Mouse (Mus musculus) embryonic facial prominence, embryonic 15.5 days (tissue): ENCODE results near the gene Gm5617. TPM values are rescaled to one million over a fixed set of nuclear protein-coding genes. Genes with fewer than 3 reads are reported as not detected.

Source experiments
- ATAC-seq: fragments of 200-750 bp; cut with Nextera tagmentation; 2 replicates; pipeline ENCODE4 v1.8.0; 2017; ENCODE audit warnings: low read depth, moderate TSS enrichment; ENCODE audit not compliant: insufficient number of reproducible peaks, low FRiP score, low TSS enrichment
- H3K27ac ChIP-seq: fragments of 300-500 bp; sonication (generic); replicated peaks from 2 replicates; pipeline ENCODE4 v1.5.1; 2015; ENCODE audit warnings: mild to moderate bottlenecking, inconsistent platforms
- H3K27me3 ChIP-seq: fragments of 300-500 bp; sonication (generic); 2 replicates; pipeline ENCODE4 v1.6.1; 2015; ENCODE audit warnings: inconsistent platforms
- H3K36me3 ChIP-seq: fragments of 300-500 bp; sonication (generic); 2 replicates; pipeline ENCODE4 v1.6.1; 2015; ENCODE audit warnings: mild to moderate bottlenecking, inconsistent platforms
- H3K4me1 ChIP-seq: fragments of 300-500 bp; sonication (generic); 2 replicates; pipeline ENCODE4 v1.6.1; 2015; ENCODE audit warnings: inconsistent platforms
- H3K4me2 ChIP-seq: fragments of 300-500 bp; sonication (generic); replicated peaks from 2 replicates; pipeline ENCODE4 v1.6.1; 2015; ENCODE audit warnings: mild to moderate bottlenecking, inconsistent platforms
- H3K4me3 ChIP-seq: fragments of 300-500 bp; sonication (generic); replicated peaks from 2 replicates; pipeline ENCODE4 v1.5.1; 2015; ENCODE audit warnings: mild to moderate bottlenecking, inconsistent platforms
- H3K9ac ChIP-seq: fragments of 300-500 bp; sonication (generic); 2 replicates; pipeline ENCODE4 v1.6.1; 2015; ENCODE audit warnings: inconsistent platforms
- H3K9me3 ChIP-seq: fragments of 300-500 bp; sonication (generic); replicated peaks from 2 replicates; pipeline ENCODE4 v1.6.1; 2016; ENCODE audit warnings: inconsistent platforms
- WGBS: fragments of 180-500 bp; shearing (Covaris S2); methylation state at CpG from one replicate; pipeline ENCODE4 v1.1.7; 2015; 5-methylcytosine and 5-hydroxymethylcytosine counted together
- polyA plus RNA-seq: library from polyadenylated mRNA; unstranded; fragments of >200 nt; fragmentation: Nextera tagmentation; extraction: Ambion mirVana; gene quantifications from 2 replicates; pipeline ENCODE4 v1.2.1, GENCODE M21; 2015

Gene Gm5617
- polyA plus RNA-seq, 1 experiment from 2014 or later: 39.5 TPM

GRCm38 (mm10) chr9:48472441-48473025, 22.7 kb upstream of the Gm5617 start:
- H3K27me3 ChIP-seq: no peaks in the 10 kb centered on the region
- no peaks in the 10 kb centered on the region for H3K4me1 ChIP-seq
- no peak overlapping the region for H3K9ac ChIP-seq
- no peak overlapping the region for H3K27ac ChIP-seq
- no peak overlapping the region for H3K4me2 ChIP-seq
- WGBS: 89% methylated on average over 15 of the region's 15 CpGs
- H3K36me3 ChIP-seq: peaks cover 35% of the 10 kb centered on the region
- ATAC-seq: no peak
- H3K4me3 ChIP-seq: no peak overlapping the region
- no peaks in the 10 kb centered on the region for H3K9me3 ChIP-seq

DNA sequence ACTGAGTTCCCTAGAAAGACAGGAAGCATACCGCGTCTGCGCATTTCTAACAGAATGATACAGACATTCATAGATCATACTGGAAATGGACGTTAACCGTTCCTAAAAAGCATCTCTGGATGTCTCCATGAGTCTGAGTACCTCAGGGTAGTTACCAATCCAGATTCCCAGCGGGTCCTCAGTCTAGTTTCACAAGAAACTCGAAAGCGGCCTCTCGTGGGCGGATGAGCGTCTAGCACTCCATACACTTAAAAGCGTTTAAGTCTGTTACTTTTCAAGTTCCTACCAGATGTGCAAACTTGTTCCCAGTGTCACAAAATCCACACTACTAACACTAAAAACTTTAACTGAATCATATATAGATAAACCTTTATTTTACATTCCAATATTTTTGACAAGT, 22.1 kb upstream of the Gm5617 start:
- Histone ChIP-seq H3K36me3 (peaks cover 32% of the 10 kb centered on the region), H3K4me1 (no peaks in the 10 kb centered on the region), H3K27me3 (no peaks in the 10 kb centered on the region), H3K27ac (no peak overlapping the region), H3K9me3 (no peaks in the 10 kb centered on the region), H3K4me2 (no peak overlapping the region), H3K9ac (no peak overlapping the region), H3K4me3 (no peak overlapping the region)
- 92% methylated on average over 12 of the region's 12 CpGs for WGBS
- no peak for ATAC-seq

GRCm38 (mm10) chr9:48474367-48474766, 20.9 kb upstream of the Gm5617 start:
- Histone ChIP-seq H3K4me1 (peaks cover 3% of the 10 kb centered on the region), H3K9ac (no peak overlapping the region), H3K27ac (no peak overlapping the region), H3K4me3 (no peak overlapping the region), H3K4me2 (no peak overlapping the region), H3K36me3 (peaks cover 33% of the 10 kb centered on the region), H3K9me3 (no peaks in the 10 kb centered on the region), H3K27me3 (no peaks in the 10 kb centered on the region)
- no peak for ATAC-seq
- 87% methylated on average over 9 of the region's 9 CpGs for WGBS

- Histone ChIP-seq H3K27ac (no peak overlapping the region), H3K9me3 (no peaks in the 10 kb centered on the region), H3K27me3 (no peaks in the 10 kb centered on the region), H3K9ac (no peak overlapping the region), H3K4me1 (peaks cover 13% of the 10 kb centered on the region), H3K4me3 (no peak overlapping the region), H3K36me3 (peaks cover 20% of the 10 kb centered on the region), H3K4me2 (no peak overlapping the region)
- 87% methylated on average over 10 of the region's 10 CpGs for WGBS
- no peak for ATAC-seq
Measured at GRCm38 (mm10) chr9:48476236-48477165, 18.7 kb upstream of the Gm5617 start.

DNA sequence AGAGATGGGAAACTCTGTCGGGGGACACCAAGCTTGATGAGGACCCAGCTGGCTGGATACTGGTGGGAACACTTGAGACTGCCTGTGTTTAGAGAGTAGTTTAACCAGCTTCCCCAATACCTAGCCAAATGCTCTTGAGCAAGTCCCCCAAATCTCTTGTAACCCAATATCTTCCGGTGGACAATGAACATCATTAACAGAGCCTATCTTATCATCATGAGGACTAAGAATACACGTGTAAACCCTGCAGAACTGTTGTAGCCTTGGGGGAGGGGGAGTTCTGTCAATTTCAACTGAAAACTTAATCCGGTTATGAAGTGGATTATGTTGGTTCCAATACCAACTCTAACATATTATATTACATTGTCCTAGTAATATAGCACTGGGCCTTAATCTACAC, 16.4 kb upstream of the Gm5617 start:
- Histone ChIP-seq H3K36me3 (peaks cover 18% of the 10 kb centered on the region), H3K4me1 (peaks cover 14% of the 10 kb centered on the region), H3K4me3 (no peak overlapping the region), H3K9me3 (no peaks in the 10 kb centered on the region), H3K9ac (no peak overlapping the region), H3K27ac (no peak overlapping the region), H3K4me2 (no peak overlapping the region), H3K27me3 (no peaks in the 10 kb centered on the region)
- WGBS: 82% methylated on average over 4 of the region's 4 CpGs
- ATAC-seq: no peak

DNA sequence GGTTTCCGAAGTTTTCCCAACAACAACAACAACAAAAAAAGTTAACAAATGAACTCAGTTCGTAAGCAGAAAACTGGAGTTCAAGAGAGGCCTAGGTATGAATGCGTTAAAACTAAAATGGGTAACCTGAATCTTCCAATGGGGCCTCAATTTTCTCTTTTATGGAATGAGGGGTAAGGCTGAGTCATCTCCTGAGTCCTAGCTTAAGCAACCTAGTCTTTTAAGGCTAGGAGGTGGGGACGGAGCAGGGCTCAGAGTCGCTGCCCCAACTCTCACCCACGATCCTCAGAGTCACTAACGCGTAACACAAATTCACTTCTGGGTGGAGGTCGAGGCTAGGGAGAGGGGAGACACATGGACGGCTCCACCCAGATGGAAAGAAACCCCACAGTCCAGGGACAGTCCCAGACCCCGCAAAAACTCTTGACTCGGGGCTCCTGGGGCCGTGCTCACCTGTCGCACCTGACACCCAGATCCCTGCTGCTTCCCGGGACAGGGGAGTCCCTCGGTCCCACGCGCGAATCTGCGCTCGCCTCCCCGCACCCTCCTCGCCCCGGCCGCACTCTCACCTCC, 15.3 kb upstream of the Gm5617 start:
- Histone ChIP-seq H3K36me3 (peaks cover 15% of the 10 kb centered on the region), H3K9ac (peak overlapping the region; percentile 72), H3K9me3 (no peaks in the 10 kb centered on the region), H3K27me3 (no peaks in the 10 kb centered on the region), H3K4me2 (peak overlapping the region; percentile 82), H3K4me3 (peak overlapping the region; percentile 72), H3K27ac (peak overlapping the region; percentile 63; the same call in 1 of the 2 replicates), H3K4me1 (peaks cover 14% of the 10 kb centered on the region)
- no peak; the same call in 1 of the 2 replicates for ATAC-seq
- 6% methylated on average over 25 of the region's 25 CpGs for WGBS

DNA sequence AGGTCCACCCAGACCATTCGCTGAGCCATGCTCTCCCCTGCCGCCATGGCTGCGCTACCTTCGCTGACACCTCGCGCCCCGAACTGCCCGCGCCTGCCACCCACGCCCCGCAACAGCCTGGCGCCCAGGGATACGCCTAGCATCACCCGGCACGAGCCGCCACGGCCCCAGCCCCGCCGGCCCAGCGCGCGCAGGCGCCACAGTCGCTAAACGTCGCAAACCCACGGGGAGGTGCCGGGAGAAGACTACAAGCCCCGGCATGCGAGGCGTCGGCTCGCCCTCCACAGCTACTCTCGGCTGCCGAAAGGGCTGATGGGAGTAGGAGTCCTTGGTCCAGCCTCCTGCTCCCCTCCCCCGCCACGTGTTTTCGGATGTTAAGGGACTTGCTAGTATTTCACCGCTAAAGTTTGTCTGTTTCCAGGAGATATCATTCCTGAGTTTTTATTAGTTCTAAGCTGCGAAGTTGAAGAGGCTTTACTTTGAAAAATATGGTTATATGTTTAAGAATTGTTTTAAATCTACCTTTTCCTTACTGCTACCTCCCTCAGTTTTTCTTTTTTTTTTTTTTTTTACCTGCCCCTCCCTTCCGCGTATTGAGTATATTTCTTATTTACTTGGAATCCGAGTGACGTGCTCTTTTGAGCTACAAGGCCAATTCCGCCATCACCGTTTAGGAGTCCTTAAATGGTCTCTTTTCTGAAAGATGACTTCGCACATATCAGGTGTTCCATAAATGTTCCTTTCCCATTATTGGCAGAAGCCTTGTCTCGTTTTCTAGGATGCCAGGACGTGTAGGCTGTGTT, 14.6 kb upstream of the Gm5617 start, which contains the start of gene Rexo2:
Gene Rexo2, minus strand, starts transcription at position 213 of the 803 bp plus-strand sequence.
- Histone ChIP-seq H3K27me3 (no peaks in the 10 kb centered on the region), H3K4me2 (peak within 1 kb of the TSS; percentile 82), H3K36me3 (peaks cover 11% of the 10 kb centered on the region), H3K4me1 (peaks cover 14% of the 10 kb centered on the region), H3K9me3 (no peaks in the 10 kb centered on the region), H3K4me3 (peak within 1 kb of the TSS; percentile 72), H3K9ac (peak within 1 kb of the TSS; percentile 72), H3K27ac (peak within 1 kb of the TSS; percentile 65)
- under 1% methylated on average over 49 of the region's 49 CpGs for WGBS
- peak; percentile 96 for ATAC-seq

- Histone ChIP-seq H3K4me1 (peaks cover 14% of the 10 kb centered on the region), H3K27me3 (no peaks in the 10 kb centered on the region), H3K9ac (peak overlapping the region; percentile 4; the same call in 1 of the 2 replicates), H3K4me2 (peak overlapping the region; percentile 82), H3K4me3 (peak overlapping the region; percentile 72), H3K36me3 (peaks cover 12% of the 10 kb centered on the region), H3K9me3 (no peaks in the 10 kb centered on the region), H3K27ac (peak overlapping the region; percentile 65)
- no peak for ATAC-seq
- 20% methylated on average over 20 of the region's 20 CpGs for WGBS
Measured at GRCm38 (mm10) chr9:48481214-48482134, 13.8 kb upstream of the Gm5617 start.

DNA sequence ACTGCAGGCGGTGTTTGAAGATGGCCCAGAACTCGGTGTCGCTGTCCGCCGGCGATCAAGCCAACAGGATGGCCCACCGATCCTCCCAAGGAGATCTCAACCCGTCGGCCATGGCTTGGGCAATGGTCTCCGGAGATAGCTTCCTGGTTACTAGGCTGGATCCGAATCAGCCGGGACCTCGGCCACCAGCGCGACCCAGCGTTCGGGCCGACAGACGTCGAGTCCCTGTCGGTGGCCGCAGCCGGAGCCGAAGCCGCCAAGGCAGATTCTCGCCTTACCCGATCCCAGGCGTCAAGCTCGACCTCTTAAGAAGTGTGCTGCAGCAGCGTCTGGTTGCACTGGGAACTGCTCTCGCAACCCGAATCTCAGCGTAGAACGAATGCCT, 298 bp downstream of the Gm5617 start:
- Histone ChIP-seq H3K4me2 (peak overlapping the region; percentile 63), H3K4me1 (peaks cover 10% of the 10 kb centered on the region), H3K4me3 (peak overlapping the region; percentile 94), H3K36me3 (peaks cover 28% of the 10 kb centered on the region), H3K9ac (peak overlapping the region; percentile 95), H3K27ac (peak overlapping the region; percentile 92), H3K9me3 (no peaks in the 10 kb centered on the region), H3K27me3 (peaks cover 3% of the 10 kb centered on the region; the same call in 1 of the 2 replicates)
- 4% methylated on average over 34 of the region's 34 CpGs for WGBS
- 0 out of 2 replicates have a peak, but pooled peaks have one; percentile 44 for ATAC-seq

DNA sequence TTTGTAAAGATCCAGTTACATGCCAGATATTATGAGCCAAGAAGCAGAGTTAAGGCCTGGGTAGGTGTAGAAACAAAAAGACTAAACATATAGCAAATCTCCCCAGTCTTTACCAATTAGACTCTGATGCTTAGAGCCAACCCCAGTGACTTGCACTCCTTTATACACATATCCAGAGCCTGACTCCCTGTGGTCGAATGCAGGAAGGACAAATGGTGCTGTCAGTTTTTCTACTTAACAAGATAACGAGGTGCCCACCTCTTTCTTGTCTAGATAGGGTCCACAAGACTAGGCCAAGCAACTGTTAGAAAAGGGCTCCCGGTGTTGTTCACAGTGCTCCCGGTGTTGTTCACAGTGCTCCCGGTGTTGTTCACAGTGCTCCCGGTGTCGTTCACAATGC, 6.0 kb downstream of the Gm5617 start:
- Histone ChIP-seq H3K27ac (no peak overlapping the region), H3K27me3 (peaks cover 3% of the 10 kb centered on the region; the same call in 1 of the 2 replicates), H3K36me3 (no peaks in the 10 kb centered on the region), H3K4me1 (peaks cover under 1% of the 10 kb centered on the region; the same call in 1 of the 2 replicates), H3K4me2 (no peak overlapping the region), H3K9ac (no peak overlapping the region), H3K9me3 (no peaks in the 10 kb centered on the region), H3K4me3 (no peak overlapping the region)
- 84% methylated on average over 7 of the region's 7 CpGs for WGBS
- no peak for ATAC-seq
